In genomic region chr3:95560738-95561137, GRCm38 (mm10) we compare ENCODE assay signal across 46 mouse cellular contexts. TPM values are rescaled to one million over a fixed set of nuclear protein-coding genes. Genes with fewer than 3 reads are reported as not detected.
"Had no signal": no experiment of that assay in that cellular context is flagged by ENCODE, and none has a peak within 500 bp of the region (broad histone marks: within the 10 kb centered on the region; RNA-seq: fewer than 3 reads in every experiment).

No protein-coding gene starts in this region.

- H3K36me3 ChIP-seq: limb, embryonic 10.5 days; limb, embryonic 12.5 days; limb, embryonic 13.5 days; limb, embryonic 15.5 days; liver, embryonic 12.5 days; liver, embryonic 13.5 days; liver, embryonic 15.5 days; lung, embryonic 15.5 days; midbrain, embryonic 10.5 days; midbrain, embryonic 12.5 days; midbrain, embryonic 13.5 days; midbrain, embryonic 15.5 days; neural tube, embryonic 12.5 days had no signal

- H3K27ac ChIP-seq: limb, embryonic 10.5 days; limb, embryonic 12.5 days; limb, embryonic 13.5 days; limb, embryonic 15.5 days; liver, embryonic 12.5 days; liver, embryonic 13.5 days; liver, embryonic 14.5 days; liver, embryonic 15.5 days; lung, embryonic 15.5 days; macrophage; midbrain, embryonic 10.5 days; midbrain, embryonic 12.5 days; midbrain, embryonic 13.5 days; midbrain, embryonic 15.5 days; neural tube, embryonic 12.5 days had no signal

- H3K27me3 ChIP-seq: limb, embryonic 12.5 days; limb, embryonic 13.5 days; limb, embryonic 15.5 days; liver, embryonic 12.5 days; liver, embryonic 13.5 days; liver, embryonic 15.5 days; lung, embryonic 15.5 days; midbrain, embryonic 12.5 days; midbrain, embryonic 13.5 days; midbrain, embryonic 15.5 days; neural tube, embryonic 12.5 days had no signal

- H3K4me2 ChIP-seq: limb, embryonic 12.5 days; limb, embryonic 13.5 days; limb, embryonic 15.5 days; liver, embryonic 11.5 days; liver, embryonic 12.5 days; liver, embryonic 13.5 days; liver, embryonic 15.5 days; lung, embryonic 14.5 days; lung, embryonic 15.5 days; midbrain, embryonic 11.5 days; midbrain, embryonic 12.5 days; midbrain, embryonic 13.5 days; midbrain, embryonic 15.5 days; neural tube, embryonic 12.5 days had no signal

- H3K4me1 ChIP-seq: limb, embryonic 10.5 days; limb, embryonic 12.5 days; limb, embryonic 13.5 days; limb, embryonic 15.5 days; liver, embryonic 12.5 days; liver, embryonic 13.5 days; liver, embryonic 15.5 days; lung, embryonic 15.5 days; megakaryocyte, embryonic 14.5 days; midbrain, embryonic 10.5 days; midbrain, embryonic 12.5 days; midbrain, embryonic 13.5 days; midbrain, embryonic 15.5 days; neural tube, embryonic 12.5 days had no signal

- H3K9me3 ChIP-seq: limb, embryonic 10.5 days; limb, embryonic 12.5 days; limb, embryonic 15.5 days; liver, embryonic 12.5 days; liver, embryonic 13.5 days; liver, embryonic 15.5 days; lung, embryonic 15.5 days; midbrain, embryonic 10.5 days; midbrain, embryonic 12.5 days; midbrain, embryonic 13.5 days; midbrain, embryonic 15.5 days; neural tube, embryonic 12.5 days had no signal

- ATAC-seq: liver, embryonic 12.5 days; liver, postnatal 0 days; lung, postnatal 0 days; midbrain, embryonic 13.5 days; midbrain, embryonic 15.5 days; midbrain, embryonic 16.5 days had no signal

- DNase-seq: left cerebral cortex, postnatal 4 days; liver; liver, embryonic 13.5 days; liver, postnatal 0 days; lung, adult 18-20 months; lung, adult 2 months; lung, embryonic 14.5 days; lung, postnatal 10 days; lung, postnatal 14 days; lung, postnatal 36 days; lung, postnatal 4 days; midbrain, embryonic 14.5 days had no signal

- H3K4me3 ChIP-seq: limb, embryonic 10.5 days; limb, embryonic 12.5 days; limb, embryonic 13.5 days; limb, embryonic 15.5 days; liver, embryonic 12.5 days; liver, embryonic 13.5 days; liver, embryonic 15.5 days; lung, embryonic 15.5 days; megakaryocyte, embryonic 14.5 days; midbrain, embryonic 10.5 days; midbrain, embryonic 12.5 days; midbrain, embryonic 13.5 days; midbrain, embryonic 15.5 days; myocyte; neural tube, embryonic 12.5 days had no signal

- H3K9ac ChIP-seq: limb, embryonic 12.5 days; limb, embryonic 13.5 days; limb, embryonic 15.5 days; liver, embryonic 12.5 days; liver, embryonic 13.5 days; liver, embryonic 14.5 days; liver, embryonic 15.5 days; liver, postnatal 0 days; lung, embryonic 14.5 days; lung, embryonic 15.5 days; midbrain, embryonic 12.5 days; midbrain, embryonic 13.5 days; midbrain, embryonic 15.5 days; neural tube, embryonic 12.5 days had no signal

RNA-seq across cellular contexts. Expression of gene Hormad1, which starts 1.3 kb away (rescaled TPM):
- total RNA-seq: left cerebral cortex, postnatal 10 days; left cerebral cortex, postnatal 14 days; left cerebral cortex, postnatal 25 days; left cerebral cortex, postnatal 36 days; left cerebral cortex, postnatal 4 days; liver, adult 2 months; megakaryocyte progenitor cell, adult 5-6 weeks; megakaryocyte-erythroid progenitor cell, adult 5-6 weeks; midbrain, postnatal 0 days; monocyte, adult 5-6 weeks had no signal
- polyA plus RNA-seq: limb, embryonic 10.5 days; limb, embryonic 11.5 days; limb, embryonic 12.5 days; limb, embryonic 13.5 days; limb, embryonic 14.5 days; limb, embryonic 15.5 days; liver, adult 2 months; liver, embryonic 15.5 days; liver, embryonic 16.5 days; liver, postnatal 0 days; lung, adult 2 months; lung, embryonic 14.5 days; lung, embryonic 16.5 days; lung, postnatal 0 days; midbrain, embryonic 10.5 days; midbrain, embryonic 11.5 days; midbrain, embryonic 12.5 days; midbrain, embryonic 13.5 days; midbrain, embryonic 14.5 days; midbrain, embryonic 15.5 days; midbrain, embryonic 16.5 days; midbrain, postnatal 0 days; myocyte; neural tube, embryonic 11.5 days; neural tube, embryonic 12.5 days had no signal
